Mouse (Mus musculus) Muller cell, postnatal 12 days (primary cell): ENCODE results near the gene Nfatc2.

ENCODE experiments used
- DNase-seq: peaks from one replicate; pipeline ENCODE4 v3.0.0-alpha.2; 2015; ENCODE audit errors: inconsistent ontology term

Gene Nfatc2

GRCm38 (mm10) chr2:168579109-168579508, 22.3 kb downstream of the Nfatc2 start:
- no peak for DNase-seq

- peak; percentile 65 for DNase-seq
Observed at GRCm38 (mm10) chr2:168578132-168578531, 23.3 kb downstream of the Nfatc2 start.

- DNase-seq, result no peak
Observed at GRCm38 (mm10) chr2:168577381-168577780, 24.1 kb downstream of the Nfatc2 start.

GRCm38 (mm10) chr2:168575834-168576233, 25.6 kb downstream of the Nfatc2 start:
- DNase-seq, result no peak

- no peak for DNase-seq
Observed at GRCm38 (mm10) chr2:168574934-168575333, 26.5 kb downstream of the Nfatc2 start.

GRCm38 (mm10) chr2:168573866-168574265, 27.6 kb downstream of the Nfatc2 start:
- no peak for DNase-seq

GRCm38 (mm10) chr2:168571241-168571640, 30.2 kb downstream of the Nfatc2 start:
- no peak for DNase-seq

GRCm38 (mm10) chr2:168565538-168566253, 35.8 kb downstream of the Nfatc2 start:
- no peak for DNase-seq

GRCm38 (mm10) chr2:168563184-168563583, 38.3 kb downstream of the Nfatc2 start:
- DNase-seq, result no peak

GRCm38 (mm10) chr2:168557035-168557434, 44.4 kb downstream of the Nfatc2 start:
- no peak for DNase-seq

- DNase-seq, result no peak
Observed at GRCm38 (mm10) chr2:168555897-168556670, 45.4 kb downstream of the Nfatc2 start.

- DNase-seq, result no peak
Observed at GRCm38 (mm10) chr2:168553541-168553961, 47.9 kb downstream of the Nfatc2 start.

- no peak for DNase-seq
Observed at GRCm38 (mm10) chr2:168552405-168552804, 49.1 kb downstream of the Nfatc2 start.

- DNase-seq, result no peak
Observed at GRCm38 (mm10) chr2:168551218-168551617, 50.2 kb downstream of the Nfatc2 start.

GRCm38 (mm10) chr2:168549326-168549725, 52.1 kb downstream of the Nfatc2 start:
- peak; percentile 96 for DNase-seq

- DNase-seq, result peak; percentile 92
Observed at GRCm38 (mm10) chr2:168548008-168548407, 53.4 kb downstream of the Nfatc2 start.

GRCm38 (mm10) chr2:168545901-168546557, 55.4 kb downstream of the Nfatc2 start:
- DNase-seq, result no peak

GRCm38 (mm10) chr2:168544102-168544501, 57.4 kb downstream of the Nfatc2 start:
- peak; percentile 84 for DNase-seq

- no peak for DNase-seq
Observed at GRCm38 (mm10) chr2:168543026-168543425, 58.4 kb downstream of the Nfatc2 start.

- no peak for DNase-seq
Observed at GRCm38 (mm10) chr2:168541223-168541622, 60.2 kb downstream of the Nfatc2 start.

- no peak for DNase-seq
Observed at GRCm38 (mm10) chr2:168539594-168540222, 61.7 kb downstream of the Nfatc2 start.

GRCm38 (mm10) chr2:168539026-168539425, 62.4 kb downstream of the Nfatc2 start:
- no peak for DNase-seq
